Mouse (Mus musculus): Measurements from ENCODE around the gene Crygn. TPM values are rescaled to one million over a fixed set of nuclear protein-coding genes. Genes with fewer than 3 reads are reported as not detected.

The Crygn gene
- polyA plus RNA-seq, 1 experiment from 2014 or later, result 1.8 TPM

DNA sequence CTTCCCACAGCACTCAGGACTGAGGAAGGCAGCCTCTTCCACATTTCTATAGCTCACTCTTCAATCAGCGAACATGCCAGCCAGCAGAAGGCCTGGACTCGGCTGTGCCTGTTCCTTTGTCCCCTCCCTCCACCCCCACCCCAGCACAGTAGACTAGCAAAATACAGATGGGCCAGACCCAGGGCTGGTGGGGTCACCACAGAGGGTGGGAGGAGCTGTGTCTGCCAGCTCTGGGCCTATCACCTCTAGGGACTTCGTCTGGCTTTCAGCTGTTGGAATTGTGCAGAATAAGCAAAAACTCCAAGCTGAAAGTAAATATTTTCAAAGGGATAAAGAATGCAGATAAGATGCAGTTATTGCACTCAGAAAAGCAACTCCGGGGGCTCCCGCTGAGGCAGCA is 33.0 kb downstream of the Crygn start:
- Histone ChIP-seq H3K4me1 (peaks cover 2% of the 10 kb centered on the region), H3K27me3 (peaks cover 11% of the 10 kb centered on the region), H3K9ac (replicated peaks) (no peak overlapping the region), H3K9me3 (no peaks in the 10 kb centered on the region), H3K27ac (replicated peaks) (peak overlapping the region; percentile 30), H3K4me3 (no peak overlapping the region), H3K36me3 (no peaks in the 10 kb centered on the region), H3K4me2 (replicated peaks) (no peak overlapping the region)
- 47% methylated on average over 5 of the region's 5 CpGs for WGBS
- peak; percentile 53; the same call in 1 of the 2 replicates for ATAC-seq (replicated peaks)

DNA sequence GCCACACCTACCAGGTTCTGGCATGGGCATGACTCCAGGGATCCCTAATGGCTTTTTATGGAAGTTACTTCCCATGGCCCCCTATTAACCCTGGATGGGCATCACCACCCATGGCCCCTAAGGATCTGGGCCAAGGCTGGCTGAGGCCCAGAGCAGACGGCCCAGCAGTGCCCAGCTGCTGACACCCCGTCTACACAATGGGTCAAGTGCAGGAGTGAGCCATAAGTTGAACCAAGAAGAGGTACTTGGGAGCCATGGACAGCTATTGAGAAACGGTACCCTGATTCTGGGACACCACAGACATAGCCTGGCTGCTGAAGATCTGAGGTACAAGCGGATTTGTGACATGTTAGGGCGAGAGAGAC is 33.6 kb downstream of the Crygn start:
- Histone ChIP-seq H3K9me3 (no peaks in the 10 kb centered on the region), H3K4me3 (no peak overlapping the region), H3K27me3 (peaks cover 5% of the 10 kb centered on the region), H3K36me3 (no peaks in the 10 kb centered on the region), H3K27ac (replicated peaks) (peak overlapping the region; percentile 30; the same call in 1 of the 2 replicates), H3K9ac (replicated peaks) (no peak overlapping the region), H3K4me2 (replicated peaks) (no peak overlapping the region), H3K4me1 (no peaks in the 10 kb centered on the region)
- ATAC-seq (replicated peaks), result no peak
- 75% methylated on average over 5 of the region's 5 CpGs for WGBS

GRCm38 (mm10) chr5:24723527-24724269 is 34.1 kb downstream of the Crygn start:
- no peak for ATAC-seq (replicated peaks)
- Histone ChIP-seq H3K27me3 (0 out of 2 replicates have a peak, but pooled peaks cover 2% of the 10 kb centered on the region), H3K9ac (replicated peaks) (no peak overlapping the region), H3K27ac (replicated peaks) (no peak overlapping the region), H3K9me3 (no peaks in the 10 kb centered on the region), H3K36me3 (no peaks in the 10 kb centered on the region), H3K4me2 (replicated peaks) (no peak overlapping the region), H3K4me3 (no peak overlapping the region), H3K4me1 (no peaks in the 10 kb centered on the region)
- WGBS, result 62% methylated on average over 11 of the region's 11 CpGs

- no peak overlapping the region for H3K27ac ChIP-seq (replicated peaks)
- 92% methylated on average over 3 of the region's 3 CpGs for WGBS
- H3K4me2 ChIP-seq (replicated peaks), result no peak overlapping the region
- no peak overlapping the region for H3K4me3 ChIP-seq
- no peak for ATAC-seq (replicated peaks)
- H3K27me3 ChIP-seq, result no peaks in the 10 kb centered on the region
- H3K9ac ChIP-seq (replicated peaks), result no peak overlapping the region
- H3K9me3 ChIP-seq, result no peaks in the 10 kb centered on the region
- no peaks in the 10 kb centered on the region for H3K4me1 ChIP-seq
- no peaks in the 10 kb centered on the region for H3K36me3 ChIP-seq
Observed at GRCm38 (mm10) chr5:24719852-24720251, 38.0 kb downstream of the Crygn start.

DNA sequence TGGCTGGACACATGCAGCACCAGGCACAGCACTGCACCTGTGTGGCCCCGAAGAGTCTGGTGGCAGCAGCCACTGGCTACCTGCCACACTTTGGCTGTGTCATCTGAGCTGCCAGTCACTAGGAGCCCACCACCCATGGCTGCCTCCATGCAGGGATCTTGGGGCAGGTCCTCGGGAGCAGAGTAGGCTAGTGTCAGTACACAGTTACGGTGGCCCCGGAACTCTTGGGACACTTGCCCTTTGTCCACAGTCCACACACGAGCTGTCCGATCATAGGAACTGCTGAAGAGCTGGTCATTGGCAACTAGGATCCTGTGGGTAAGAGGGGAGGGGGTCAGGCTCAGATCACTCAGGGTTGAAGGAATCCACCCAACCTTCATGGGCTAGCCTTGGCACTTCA is 39.7 kb downstream of the Crygn start:
- Histone ChIP-seq H3K27me3 (no peaks in the 10 kb centered on the region), H3K9me3 (no peaks in the 10 kb centered on the region), H3K4me2 (replicated peaks) (no peak overlapping the region), H3K27ac (replicated peaks) (no peak overlapping the region), H3K4me3 (no peak overlapping the region), H3K4me1 (no peaks in the 10 kb centered on the region), H3K36me3 (no peaks in the 10 kb centered on the region), H3K9ac (replicated peaks) (no peak overlapping the region)
- 95% methylated on average over 6 of the region's 6 CpGs for WGBS
- no peak for ATAC-seq (replicated peaks)

DNA sequence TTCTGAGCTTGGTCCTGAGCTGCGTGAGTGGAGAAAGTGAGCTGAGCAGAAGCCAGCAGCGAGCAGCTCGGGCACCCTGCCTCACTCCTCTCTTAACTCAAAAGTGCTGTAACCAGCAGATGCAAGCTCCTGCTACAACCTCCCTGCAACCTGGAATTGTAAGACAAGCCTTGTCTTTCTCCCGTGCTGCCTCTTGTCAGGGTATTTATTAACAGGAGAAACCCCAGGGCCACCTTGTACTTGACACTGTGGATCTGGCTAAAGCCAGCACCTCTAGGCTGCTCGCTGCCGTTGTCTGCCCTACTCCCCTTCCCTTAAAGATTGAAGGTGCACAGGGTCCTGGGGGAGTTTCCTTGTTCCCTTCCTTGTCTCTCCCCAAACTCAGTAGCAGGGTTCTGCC is 43.8 kb downstream of the Crygn start:
- no peaks in the 10 kb centered on the region for H3K9me3 ChIP-seq
- no peak overlapping the region for H3K4me3 ChIP-seq
- WGBS, result 88% methylated on average over 6 of the region's 6 CpGs
- H3K9ac ChIP-seq (replicated peaks), result no peak overlapping the region
- no peaks in the 10 kb centered on the region for H3K4me1 ChIP-seq
- ATAC-seq (replicated peaks), result no peak
- H3K4me2 ChIP-seq (replicated peaks), result no peak overlapping the region
- H3K27ac ChIP-seq (replicated peaks), result no peak overlapping the region
- peaks cover 24% of the 10 kb centered on the region for H3K36me3 ChIP-seq
- no peaks in the 10 kb centered on the region for H3K27me3 ChIP-seq

DNA sequence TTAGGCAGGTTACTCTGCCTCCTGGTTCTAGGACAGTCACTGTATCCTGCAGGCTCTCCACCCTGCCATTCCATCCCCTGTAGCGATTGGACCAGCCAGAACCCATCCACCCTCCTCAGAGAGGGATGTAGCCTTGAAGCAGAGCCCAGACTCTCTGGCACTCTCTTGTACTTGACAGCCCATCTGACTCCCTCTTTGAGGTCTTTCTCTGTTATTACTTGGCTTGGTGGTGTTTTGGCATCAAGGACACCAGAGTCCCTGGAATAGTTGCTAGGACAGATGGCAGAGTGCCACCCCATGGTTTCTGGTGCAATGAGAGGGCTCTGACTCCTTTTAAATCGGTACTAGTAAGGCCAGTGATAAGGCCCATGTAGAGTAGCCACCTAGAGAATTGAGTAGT is 44.6 kb downstream of the Crygn start:
- no peak overlapping the region for H3K4me2 ChIP-seq (replicated peaks)
- H3K9me3 ChIP-seq, result no peaks in the 10 kb centered on the region
- H3K36me3 ChIP-seq, result peaks cover 30% of the 10 kb centered on the region
- 80% methylated on average over 2 of the region's 2 CpGs for WGBS
- H3K4me1 ChIP-seq, result no peaks in the 10 kb centered on the region
- H3K4me3 ChIP-seq, result no peak overlapping the region
- no peak overlapping the region for H3K9ac ChIP-seq (replicated peaks)
- no peak overlapping the region for H3K27ac ChIP-seq (replicated peaks)
- no peaks in the 10 kb centered on the region for H3K27me3 ChIP-seq
- peak; percentile 56; the same call in 1 of the 2 replicates for ATAC-seq (replicated peaks)

DNA sequence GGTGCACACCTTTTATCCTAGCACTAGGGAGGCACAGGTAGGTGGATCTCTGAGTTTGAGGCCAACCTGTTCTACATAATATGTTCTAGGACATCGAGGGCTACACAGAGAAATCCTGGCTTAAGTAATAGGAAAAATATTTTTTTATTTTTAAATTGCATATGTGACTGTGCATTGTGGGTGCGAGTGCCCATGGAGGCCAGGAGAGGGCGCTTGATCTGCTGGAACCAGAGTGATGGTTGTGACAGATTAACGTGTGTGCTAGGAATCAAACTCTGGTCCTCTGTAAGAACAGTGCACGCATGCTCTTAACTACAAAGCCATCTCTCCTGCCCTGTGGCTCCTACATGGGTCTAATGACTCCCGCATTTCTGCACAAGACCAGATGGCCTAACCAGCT is 46.2 kb downstream of the Crygn start:
- no peak overlapping the region for H3K9ac ChIP-seq (replicated peaks)
- H3K4me3 ChIP-seq, result no peak overlapping the region
- no peak for ATAC-seq (replicated peaks)
- H3K4me1 ChIP-seq, result no peaks in the 10 kb centered on the region
- H3K27ac ChIP-seq (replicated peaks), result no peak overlapping the region
- H3K9me3 ChIP-seq, result no peaks in the 10 kb centered on the region
- peaks cover 46% of the 10 kb centered on the region for H3K36me3 ChIP-seq
- 97% methylated on average over 6 of the region's 6 CpGs for WGBS
- H3K4me2 ChIP-seq (replicated peaks), result no peak overlapping the region
- H3K27me3 ChIP-seq, result no peaks in the 10 kb centered on the region

DNA sequence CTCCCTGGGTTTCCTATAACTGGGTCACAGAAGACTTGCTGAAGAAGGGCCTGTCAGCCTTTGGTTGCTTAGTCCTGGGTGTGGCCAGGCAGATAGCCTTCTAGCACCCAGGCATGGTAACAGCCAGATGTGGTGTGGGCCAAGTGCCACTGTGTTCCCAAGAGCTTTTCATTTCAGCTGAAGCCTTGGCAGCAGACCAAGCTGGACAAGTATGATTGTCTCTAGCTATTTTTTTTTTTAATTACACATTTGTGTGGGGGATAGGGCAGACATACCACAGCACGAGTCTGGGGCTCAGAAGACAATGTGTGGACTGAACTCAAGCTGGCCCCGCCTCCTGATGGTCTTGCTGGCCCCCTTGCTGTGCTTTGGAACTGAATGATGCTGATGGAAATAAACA is 47.8 kb downstream of the Crygn start:
- WGBS, result 50% methylated on average over 2 of the region's 2 CpGs
- no peak overlapping the region for H3K9ac ChIP-seq (replicated peaks)

GRCm38 (mm10) chr5:24704615-24705014 is 53.2 kb downstream of the Crygn start:
- no peaks in the 10 kb centered on the region for H3K27me3 ChIP-seq
- no peak overlapping the region for H3K4me3 ChIP-seq
- no peak for ATAC-seq (replicated peaks)
- H3K9ac ChIP-seq (replicated peaks), result no peak overlapping the region
- H3K27ac ChIP-seq (replicated peaks), result no peak overlapping the region
- H3K36me3 ChIP-seq, result peaks cover 92% of the 10 kb centered on the region
- no peaks in the 10 kb centered on the region for H3K9me3 ChIP-seq
- H3K4me2 ChIP-seq (replicated peaks), result no peak overlapping the region
- no peaks in the 10 kb centered on the region for H3K4me1 ChIP-seq
- WGBS, result 93% methylated on average over 8 of the region's 8 CpGs

More for the DNA sequence above, 47.8 kb downstream of the Crygn start:
- Histone ChIP-seq H3K9me3 (no peaks in the 10 kb centered on the region), H3K4me1 (no peaks in the 10 kb centered on the region), H3K4me2 (replicated peaks) (no peak overlapping the region), H3K36me3 (peaks cover 62% of the 10 kb centered on the region), H3K27me3 (no peaks in the 10 kb centered on the region), H3K4me3 (no peak overlapping the region), H3K27ac (replicated peaks) (no peak overlapping the region)
- no peak for ATAC-seq (replicated peaks)

DNA sequence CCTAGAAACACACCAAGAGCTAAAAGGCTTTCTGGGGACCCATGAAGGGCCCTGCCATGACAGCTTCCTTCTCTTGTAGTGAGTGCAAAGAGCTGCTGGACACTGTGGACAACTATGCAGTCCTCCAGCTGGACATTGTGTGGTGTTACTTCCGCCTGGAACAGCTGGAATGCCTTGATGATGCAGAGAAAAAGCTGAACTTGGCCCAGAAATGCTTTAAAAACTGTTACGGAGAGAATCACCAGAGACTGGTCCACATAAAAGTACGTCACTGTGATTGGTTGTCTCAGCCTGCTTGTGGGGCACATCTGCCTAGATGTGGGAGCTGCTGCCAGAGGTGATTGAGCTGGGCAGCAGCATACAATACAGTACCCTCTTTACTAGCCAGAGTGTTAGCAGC is 56.5 kb downstream of the Crygn start:
- Histone ChIP-seq H3K4me1 (no peaks in the 10 kb centered on the region), H3K4me2 (replicated peaks) (no peak overlapping the region), H3K4me3 (no peak overlapping the region), H3K36me3 (peaks cover 92% of the 10 kb centered on the region), H3K27ac (replicated peaks) (no peak overlapping the region), H3K9ac (replicated peaks) (no peak overlapping the region), H3K27me3 (no peaks in the 10 kb centered on the region), H3K9me3 (no peaks in the 10 kb centered on the region)
- no peak for ATAC-seq (replicated peaks)
- 92% methylated on average over 3 of the region's 3 CpGs for WGBS

Data from forebrain, embryonic 15.5 days (tissue).